Mouse (Mus musculus): ENCODE measurements at regions not wholly inside any gene's neighbourhood (a gene's known extent, or its start where the extent isn't known, plus 50 kb on each side); places are given as distances from the start of the nearest gene placed in this dataset.

DNA sequence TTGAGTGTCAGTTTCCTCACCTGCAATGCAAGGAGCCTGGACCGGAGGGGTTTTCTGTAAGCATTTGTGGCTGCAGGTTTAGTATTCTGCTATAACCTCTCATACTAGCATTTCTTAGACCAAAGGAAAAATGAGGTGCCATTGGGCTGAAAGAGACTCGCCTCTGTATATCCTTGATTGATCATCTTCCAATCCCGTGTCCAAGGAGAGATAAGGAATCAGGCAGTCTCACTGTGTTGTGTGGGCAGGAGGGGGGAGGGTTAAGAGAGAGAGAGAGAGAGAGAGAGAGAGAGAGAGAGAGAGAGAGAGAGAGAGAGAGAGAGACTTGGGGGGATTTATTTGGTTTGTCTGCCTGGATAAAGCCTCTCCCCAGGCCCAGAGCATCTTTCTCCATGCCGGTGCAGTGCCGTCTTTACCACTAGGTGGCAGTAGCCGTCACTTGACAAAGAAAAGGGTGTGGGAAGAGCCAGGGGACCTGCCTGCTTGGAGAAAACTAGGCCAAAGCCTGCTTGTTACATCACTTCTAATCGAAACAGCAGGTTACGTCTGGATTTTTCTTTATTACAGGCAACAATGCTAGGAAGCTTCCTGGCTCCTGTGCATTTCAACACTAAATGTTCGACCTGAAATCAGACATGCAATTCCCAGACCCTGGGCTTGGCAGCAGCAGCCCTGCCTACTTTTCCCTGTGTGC, 56.1 kb upstream of the Ces5a start:
- TF ChIP-seq CTCF (conservative IDR thresholded peaks at IDR 0.05; ENCODE audit: low read length): peak; percentile 91
- no peak for TF ChIP-seq NANOG (IDR thresholded peaks at IDR 0.05; ENCODE audit: borderline replicate concordance, low read length)

All from E14TG2a.4 (cell line).